Mouse (Mus musculus) spleen, adult 2 months (tissue): ENCODE results near the gene Dsp.

Experiments used
- CTCF ChIP-seq: fragments of 200-500 bp; IDR thresholded peaks from 2 replicates; pipeline ENCODE4 v1.5.1; 2011; ENCODE audit warnings: mild to moderate bottlenecking, inconsistent platforms; ENCODE audit not compliant: insufficient read depth, insufficient read length, insufficient replicate concordance; ENCODE audit errors: extremely low read depth
- POLR2A ChIP-seq: fragments of 200-500 bp; IDR thresholded peaks from 2 replicates; pipeline ENCODE4 v1.6.1; 2011; ENCODE audit warnings: low read depth, low read length, inconsistent platforms

GRCm38 (mm10) chr13:38193406-38193805, 42.3 kb downstream of the Dsp start:
- TF ChIP-seq CTCF (no peak), POLR2A (no peak)
